Mouse (Mus musculus): ENCODE results near the gene Ovca2.
A peak's percentile ranks its signal among the peaks of the same experiment; 100 is the strongest.
"Not testable (repeated sequence)": the region's sequence is repeated elsewhere in the genome, so short reads cannot be mapped to it uniquely, and the experiment has no call there.

Gene Ovca2

DNA sequence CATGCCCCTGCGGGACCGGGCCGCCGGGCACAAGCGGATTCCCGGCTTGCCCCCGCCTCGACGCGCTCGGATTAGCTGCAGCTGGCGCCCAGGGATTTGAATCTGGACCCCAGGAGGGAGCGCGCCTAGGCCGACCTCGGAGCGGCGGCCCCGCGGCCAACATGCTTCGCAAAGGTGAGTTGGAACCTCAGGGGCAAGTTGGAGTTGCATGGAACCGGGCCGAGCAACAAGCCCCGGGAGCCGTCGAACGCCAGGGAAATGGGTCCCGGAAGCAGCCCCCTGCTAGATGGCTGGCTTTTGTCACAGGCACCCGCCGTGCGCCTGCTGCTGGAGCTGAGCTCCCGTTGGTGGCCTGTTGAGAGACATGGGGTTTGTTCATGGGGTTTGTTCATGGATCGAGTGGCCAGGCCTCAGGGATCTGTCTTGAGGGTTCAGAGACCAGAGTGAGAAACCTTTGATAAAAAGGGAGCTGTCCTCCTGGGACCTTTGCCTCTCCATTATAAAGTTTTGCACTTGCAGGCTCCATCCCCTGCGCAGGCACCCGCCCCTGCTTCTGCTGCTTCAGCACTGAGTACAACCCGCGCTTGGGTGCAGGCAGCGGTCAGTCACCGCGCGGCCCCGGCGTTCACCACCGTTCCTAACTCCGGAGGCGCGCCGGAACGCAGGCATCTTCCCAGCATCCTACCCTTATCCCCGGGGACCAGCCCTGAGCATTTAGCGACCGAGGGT, 15.7 kb upstream of the Ovca2 start:
- DNase-seq = peak; percentile 47

DNA sequence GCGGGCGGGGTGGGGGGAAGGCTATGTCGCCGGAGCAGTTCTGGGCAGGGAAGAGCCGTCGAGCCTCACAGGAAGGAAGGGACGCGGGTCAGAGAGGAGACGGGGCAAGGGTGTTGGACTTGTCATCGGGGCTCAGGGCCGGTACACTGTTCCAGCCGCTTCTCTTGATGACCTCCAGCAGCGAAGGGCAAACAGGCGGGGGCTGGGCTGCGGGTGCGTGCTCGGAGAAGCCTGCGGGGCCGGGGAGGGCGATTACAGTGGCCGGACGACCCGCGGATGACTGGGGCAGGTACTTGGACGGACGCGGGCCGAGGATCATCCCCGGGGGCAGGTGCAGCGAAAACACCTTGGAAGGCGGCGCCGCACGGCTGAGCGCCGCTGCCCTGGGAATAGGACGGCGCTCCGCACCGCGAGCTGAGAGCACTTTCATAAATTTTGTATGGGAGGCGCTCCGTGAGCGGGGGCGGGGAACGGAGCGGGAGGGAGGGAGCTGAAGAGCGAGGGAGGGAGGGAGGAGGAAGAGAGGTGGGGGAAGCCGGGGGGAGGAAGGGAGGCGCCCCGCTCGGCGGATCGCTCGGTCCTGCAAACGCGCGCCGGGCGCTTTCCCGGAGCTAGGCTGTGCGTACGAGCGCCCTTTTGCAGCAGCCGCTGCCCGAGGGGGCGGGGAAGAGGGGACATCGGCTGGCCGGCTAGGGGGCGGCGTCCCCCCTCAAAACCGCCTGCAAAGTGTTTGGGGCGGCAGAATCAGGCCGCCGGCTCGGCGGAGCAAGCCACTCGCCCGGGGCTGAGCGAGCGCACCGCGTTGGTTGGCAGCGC, 14.8 kb upstream of the Ovca2 start, which contains the start of gene Rtn4rl1:
Gene Rtn4rl1, plus strand, starts transcription at position 528 of the 816 bp plus-strand sequence.
- peak; percentile 65 for DNase-seq

DNA sequence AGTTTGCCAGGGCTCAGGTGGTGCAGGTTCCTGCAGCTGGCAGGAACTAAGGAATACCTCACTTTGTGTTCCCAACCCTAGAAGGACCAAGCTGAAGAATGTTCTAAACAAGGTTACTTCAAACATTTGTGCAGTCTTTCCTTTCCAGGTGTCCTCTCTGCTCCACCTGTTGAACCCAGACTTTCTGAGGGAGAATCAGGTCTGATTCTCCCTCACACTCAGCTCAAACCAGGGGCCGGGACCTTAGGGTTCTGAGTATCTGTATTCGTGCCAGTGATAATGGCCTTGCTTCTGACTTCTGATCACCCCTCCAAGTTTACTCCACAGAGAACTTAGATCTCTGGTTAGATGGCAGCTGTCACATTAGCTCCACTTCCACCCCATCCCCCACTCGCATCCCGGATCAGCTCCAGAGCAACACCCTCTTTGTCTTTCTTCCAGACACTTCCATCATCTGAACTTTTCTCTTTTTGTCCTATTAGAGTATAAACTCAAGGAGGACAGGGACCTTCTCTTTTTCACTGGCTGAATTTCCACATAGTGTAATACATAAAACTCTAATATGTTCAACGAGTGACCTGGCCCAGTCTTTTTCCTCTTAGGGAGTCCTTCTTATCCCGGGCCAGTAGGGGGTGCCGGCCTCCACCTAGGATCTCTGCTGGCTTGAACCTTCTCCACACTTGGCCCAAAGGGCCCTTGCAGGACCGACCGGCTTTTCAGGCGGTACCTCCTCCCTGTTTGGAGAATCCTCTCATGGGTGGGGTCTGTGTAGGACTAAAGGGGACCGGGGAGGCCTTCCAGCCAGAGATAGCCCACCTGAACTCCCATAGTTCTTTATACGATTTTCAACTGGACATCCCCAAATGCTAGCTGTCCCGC, 13.9 kb upstream of the Ovca2 start:
- peak; percentile 83 for DNase-seq

DNA sequence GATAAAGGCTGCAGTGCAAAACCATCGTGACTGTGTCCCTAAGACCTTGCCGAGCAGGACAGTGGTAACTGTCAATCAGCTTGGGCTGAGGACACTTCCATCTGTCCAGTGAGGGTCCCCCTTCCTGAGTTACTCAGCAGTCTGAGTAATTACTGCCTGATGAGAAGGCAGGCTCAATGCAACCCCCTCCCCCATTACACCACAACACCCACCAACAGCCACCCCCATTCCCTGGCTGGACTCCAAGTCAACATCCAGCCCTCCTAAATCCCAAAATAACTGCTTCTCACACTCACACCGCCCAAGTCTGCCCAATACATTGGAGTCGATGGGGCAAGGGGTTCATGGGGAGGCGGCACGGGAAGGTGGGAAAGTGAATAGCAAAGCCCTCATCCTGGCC, 13.2 kb upstream of the Ovca2 start:
- DNase-seq = no peak

DNA sequence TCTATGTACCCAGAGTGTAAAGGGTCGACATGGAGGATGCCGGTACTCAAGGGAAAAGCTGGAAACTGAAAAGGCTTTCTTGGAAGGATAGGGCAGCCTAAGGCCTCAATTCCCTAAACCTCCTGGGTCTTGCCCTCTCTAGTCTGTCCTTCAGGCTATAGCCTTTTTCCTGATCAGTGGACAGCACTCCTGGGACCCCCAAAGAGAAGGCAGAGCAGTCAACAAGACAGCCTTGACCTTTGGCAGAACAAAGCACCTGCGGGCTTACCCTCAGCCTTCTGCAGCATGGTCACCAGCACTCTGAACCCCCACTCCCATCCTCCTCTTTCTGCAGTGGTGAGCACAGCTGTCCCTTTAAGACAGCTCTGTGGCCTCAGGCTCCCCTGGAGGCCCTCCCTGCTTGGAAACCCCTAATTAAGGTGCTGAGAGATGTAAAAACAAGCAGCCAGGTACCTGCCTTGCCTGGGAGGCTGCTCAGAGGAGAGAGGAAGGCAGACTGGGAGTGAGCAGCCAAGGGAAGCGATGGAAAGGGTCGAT, 12.3 kb upstream of the Ovca2 start, which contains the start of gene Dph1:
Gene Dph1, minus strand, starts transcription at position 337 of the 537 bp plus-strand sequence.
- DNase-seq = no peak

DNA sequence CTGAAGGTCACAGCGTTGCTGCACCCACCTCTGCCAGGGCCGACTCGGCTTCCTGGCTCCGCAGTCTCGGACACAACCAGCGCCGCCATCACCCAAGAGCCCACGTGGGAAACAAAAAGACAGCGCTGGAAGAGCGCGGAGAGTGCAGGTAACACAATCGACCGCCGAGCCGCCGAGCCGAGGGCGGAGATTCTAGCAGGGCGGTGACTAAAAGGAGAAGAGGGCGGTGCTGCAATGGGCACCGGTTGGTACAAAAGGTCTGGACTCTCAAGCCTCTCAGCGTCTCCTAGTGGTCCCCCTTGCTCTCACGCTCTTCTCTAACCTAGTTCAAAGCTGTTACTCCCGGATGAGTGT, 11.7 kb upstream of the Ovca2 start:
- DNase-seq = peak; percentile 95

DNA sequence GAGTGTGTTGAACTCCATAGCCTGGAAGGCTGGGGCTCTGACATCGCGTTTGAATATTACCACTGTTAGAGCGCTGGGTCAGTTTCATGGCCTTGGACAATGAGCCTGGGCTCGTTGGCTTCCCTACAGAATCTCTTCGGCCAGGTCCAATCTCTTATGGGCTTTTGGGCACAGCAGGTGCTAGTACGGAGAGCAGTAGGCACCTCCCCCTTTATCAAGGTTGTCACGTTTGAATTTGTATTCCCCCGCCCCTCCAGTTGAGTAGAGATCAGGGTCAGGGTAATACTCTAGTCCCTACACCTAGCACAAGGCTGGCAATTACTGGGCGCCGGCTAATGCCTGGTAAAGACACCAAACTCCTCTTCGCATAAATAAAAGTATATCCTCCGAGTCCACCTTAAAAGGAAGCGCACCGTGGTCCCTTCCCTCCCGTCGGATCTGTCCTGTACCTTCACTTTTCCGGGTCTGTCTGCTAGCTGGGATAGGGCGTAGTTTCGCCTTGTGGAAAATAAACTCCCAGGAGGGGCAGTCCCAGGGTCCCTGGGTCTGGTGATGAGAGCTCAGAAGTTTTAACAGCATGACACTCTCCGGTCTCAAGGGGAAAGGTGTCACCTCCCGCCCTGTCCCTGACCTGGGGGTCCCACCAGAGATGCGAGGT, 11.2 kb upstream of the Ovca2 start:
- DNase-seq = no peak

DNA sequence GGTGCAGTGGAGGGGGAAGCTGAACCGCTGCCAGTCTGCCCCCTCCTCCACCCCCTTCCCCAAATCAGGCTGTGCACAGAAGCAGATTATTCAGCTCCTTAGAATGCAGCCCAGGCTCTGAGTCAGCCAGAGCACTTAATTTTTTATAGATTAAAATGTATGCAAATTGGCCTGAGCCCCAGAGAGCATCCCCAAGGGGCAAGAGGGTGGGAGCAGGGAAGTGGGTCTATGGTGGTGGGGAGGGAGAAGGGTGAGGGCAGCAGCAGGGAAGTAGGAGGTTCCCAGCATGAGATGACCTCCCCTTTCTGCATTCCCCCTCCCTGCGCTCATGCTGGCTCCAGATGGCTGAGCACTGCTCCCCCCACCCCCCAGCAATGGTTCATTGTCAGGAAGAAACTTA, 6.4 kb upstream of the Ovca2 start:
- DNase-seq = no peak

DNA sequence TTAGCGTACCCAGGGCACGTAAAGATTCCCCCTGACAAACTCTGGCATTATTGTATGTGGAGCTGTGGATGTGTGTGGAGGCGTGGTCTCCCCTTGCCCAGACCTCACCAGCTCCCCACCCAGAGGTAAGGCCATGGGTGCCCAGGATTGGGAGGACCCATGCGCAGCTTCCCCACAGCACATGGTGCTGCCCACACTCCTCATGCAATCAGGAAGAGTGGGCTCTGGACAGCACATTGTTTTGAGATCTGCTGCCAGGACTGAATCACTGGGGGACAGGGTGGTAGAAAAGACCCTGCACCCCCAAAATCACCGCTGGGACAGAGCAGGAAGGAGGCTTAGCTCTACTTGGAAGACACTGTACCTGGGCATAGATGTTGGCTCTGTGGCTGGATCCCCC, 5.9 kb upstream of the Ovca2 start:
- DNase-seq = no peak

DNA sequence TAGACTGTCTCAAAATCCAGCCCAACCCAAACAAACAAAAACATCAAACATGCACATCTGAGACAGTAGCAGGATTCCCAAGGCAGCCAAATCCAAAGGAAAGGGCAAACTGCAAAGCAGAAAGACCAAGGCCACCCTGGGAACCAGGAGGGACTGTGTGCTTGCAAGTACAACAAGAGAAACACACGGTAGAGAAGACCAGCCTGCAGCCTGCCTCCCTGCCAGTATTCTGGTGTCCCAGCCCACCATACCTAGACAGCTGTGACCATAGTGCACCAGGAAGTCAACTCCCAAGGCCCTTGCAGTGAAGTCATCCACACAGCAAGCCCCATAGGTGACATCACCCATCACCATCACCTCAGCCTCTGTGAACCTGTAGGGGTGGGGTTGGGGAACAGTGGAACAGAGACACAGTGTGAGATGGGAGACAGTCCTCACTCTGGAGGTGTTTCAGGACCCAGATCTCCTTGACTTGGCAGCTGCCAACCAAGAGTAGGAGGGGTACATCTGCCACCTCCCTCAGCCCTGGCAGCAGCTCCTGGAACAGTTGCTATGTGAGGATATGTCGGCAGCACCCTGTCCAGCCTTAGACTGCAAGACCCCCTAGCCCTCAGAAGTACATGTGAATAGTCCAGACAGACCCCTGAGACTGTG, 5.4 kb upstream of the Ovca2 start:
- DNase-seq = no peak

DNA sequence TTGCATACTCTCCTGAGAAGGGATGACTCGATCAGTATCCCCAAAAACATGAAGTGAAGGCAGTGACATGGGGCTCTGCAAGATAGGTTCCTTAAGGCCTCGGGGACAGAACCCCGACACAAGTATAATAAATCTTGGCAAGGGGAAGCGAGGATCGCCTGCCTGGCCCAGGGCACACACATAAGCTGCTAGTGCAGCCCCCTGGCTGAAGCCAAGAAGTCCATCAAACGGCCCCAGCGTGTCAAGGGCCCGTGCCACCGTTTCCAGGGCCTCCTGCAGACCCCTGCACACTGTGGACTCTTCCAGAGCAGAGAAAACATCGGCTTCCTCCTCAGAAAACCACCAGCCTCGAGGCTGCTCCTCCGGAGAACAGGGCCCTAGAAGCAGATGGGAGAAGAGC, 624 bp downstream of the Ovca2 start:
- no peak for DNase-seq

DNA sequence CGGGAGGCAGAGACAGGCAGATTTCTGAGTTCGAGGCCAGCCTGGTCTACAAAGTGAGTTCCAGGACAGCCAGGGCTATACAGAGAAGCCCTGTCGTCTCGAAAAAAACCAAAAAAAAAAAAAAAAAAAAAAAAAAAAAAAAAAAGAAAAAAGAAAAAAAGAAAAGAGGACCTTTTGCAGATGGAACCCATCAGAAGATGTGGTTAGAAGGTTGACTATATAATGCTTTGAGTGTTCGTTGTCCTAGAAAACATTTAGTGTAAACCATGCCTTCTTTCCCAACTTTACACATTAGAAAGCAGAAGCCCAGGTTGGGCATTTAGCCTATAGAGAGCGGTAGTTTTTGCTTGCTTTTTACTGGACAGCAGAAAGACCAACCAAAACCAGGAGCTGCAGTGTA, 4.1 kb downstream of the Ovca2 start:
- DNase-seq = not testable (repeated sequence)

DNA sequence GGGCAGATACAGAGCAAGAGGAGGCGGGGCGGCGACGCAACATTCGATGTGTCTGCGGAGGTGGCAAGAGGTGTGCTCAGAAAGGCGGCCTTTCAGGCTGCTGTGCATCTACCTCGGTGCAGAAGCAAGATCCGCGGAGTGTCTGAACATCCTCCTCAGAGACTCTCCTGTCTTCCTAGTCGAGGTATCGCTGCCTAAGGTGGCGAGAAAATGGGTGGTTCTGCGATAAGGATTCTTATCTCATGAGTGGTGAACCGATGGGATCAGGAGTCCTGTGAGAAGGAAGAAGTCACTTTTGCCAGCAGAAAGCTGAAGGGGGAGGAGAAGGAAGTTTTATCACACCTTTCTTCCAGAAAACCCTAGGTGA, 4.9 kb downstream of the Ovca2 start:
- no peak for DNase-seq

DNA sequence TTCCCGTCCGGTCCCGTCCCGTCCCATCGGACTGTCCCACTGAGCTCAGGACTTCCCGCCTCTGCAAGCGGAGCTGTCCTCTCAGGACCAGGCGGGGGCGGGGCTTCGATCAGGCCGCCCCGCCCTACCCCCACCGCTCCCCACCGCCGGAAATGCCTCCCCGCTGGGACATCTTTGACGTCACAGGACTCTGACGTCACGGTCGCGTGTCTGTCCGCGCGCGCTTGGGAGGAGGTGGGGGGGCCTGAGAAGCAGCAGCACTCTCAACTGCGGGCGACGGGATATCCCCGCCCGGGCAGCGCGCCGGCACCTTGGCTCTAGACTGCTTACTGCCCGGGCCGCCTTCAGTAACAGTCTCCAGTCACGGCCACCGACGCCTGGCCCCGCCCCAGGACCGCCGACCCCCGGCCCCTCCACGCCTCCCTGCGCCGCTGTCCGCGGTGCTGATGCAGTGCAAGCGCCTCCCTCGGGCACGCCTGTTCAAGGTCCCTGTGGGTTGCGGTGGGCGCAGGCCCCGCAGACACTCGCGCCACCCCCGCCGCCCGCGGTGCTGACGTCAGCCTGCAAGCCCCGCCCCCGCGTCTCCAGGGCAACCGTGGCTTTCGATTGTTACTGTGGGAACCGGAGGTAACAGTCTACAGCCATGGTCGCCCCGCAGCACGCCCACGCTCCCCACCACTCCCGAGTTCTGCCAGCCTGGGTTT, 5.4 kb downstream of the Ovca2 start:
- peak; percentile 91 for DNase-seq

DNA sequence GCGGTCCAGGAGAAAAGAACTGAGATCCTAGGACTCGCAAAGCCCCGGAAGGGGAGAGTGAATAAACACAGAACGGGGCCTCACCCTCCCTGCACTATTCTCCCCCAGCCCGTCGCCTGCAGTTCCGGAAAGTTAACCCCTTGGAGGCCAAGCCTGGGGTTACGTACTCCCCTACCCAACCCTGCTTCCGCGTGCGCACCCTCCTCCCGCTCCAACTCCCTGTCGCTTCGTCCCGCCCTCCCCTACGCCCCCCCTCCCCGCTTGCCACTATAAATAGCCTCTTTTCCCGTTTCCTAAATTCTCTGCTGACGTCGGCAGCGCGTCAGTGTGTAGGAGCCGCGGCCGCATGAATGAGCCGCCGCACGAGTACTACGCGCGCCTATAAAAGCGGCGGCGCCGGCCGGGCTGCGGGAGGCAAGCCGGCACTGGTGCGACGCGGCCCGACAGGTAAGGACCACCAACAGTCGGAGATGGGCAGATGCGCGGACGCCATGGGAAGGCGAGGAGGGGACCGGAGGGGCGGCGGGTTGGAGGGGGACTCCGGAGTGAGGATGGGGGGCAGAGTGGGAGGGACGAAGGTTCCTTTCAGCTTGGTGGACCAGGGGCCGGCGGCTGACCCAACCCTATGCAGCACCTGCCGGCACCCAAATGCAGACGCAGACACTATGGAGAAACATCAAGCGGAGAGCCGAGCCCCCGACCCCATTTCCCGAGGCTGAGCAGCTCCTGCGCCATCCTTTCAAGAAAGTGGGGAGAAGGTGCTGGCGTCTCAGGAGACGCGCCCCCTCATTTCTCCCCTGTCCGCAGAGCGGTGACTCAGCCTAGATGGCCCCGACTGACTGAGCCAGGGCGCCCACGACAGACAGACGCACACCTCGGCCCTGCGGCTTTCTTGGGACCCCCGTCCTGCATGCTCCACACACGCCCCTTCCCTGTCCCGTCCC, 6.2 kb downstream of the Ovca2 start:
- peak; percentile 76 for DNase-seq

DNA sequence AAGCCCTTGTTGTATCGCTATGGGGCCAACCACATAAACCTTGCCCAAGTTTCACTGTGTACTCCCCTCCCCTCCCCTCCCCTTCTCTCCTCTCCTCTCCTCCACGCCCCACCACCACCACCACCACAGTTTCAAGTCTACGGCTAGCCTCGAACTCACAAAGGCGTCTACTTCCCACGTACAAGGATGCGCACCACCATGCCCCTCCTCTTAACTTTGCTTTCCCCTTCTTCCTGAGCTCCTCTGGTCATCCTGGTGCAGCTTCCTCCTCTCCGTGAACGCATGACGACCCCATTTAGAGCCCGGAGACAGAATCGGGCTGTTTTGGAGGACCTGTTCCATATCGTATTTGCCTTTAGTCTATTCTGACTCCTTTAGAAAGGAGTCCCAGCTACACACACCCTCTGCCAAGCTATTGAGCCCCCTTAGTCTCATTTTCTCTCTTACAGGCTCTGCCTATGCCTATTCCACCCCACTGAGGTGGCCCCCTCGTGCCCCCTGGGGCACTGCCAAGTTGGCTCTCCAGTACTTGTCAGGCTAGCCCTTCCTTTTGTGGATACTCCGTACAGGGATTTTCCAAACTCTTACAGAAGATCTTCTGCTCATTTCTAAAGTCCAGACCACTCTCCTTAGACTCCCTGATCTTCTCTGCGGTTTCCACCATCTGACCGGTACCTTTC, 7.3 kb downstream of the Ovca2 start:
- DNase-seq = no peak

DNA sequence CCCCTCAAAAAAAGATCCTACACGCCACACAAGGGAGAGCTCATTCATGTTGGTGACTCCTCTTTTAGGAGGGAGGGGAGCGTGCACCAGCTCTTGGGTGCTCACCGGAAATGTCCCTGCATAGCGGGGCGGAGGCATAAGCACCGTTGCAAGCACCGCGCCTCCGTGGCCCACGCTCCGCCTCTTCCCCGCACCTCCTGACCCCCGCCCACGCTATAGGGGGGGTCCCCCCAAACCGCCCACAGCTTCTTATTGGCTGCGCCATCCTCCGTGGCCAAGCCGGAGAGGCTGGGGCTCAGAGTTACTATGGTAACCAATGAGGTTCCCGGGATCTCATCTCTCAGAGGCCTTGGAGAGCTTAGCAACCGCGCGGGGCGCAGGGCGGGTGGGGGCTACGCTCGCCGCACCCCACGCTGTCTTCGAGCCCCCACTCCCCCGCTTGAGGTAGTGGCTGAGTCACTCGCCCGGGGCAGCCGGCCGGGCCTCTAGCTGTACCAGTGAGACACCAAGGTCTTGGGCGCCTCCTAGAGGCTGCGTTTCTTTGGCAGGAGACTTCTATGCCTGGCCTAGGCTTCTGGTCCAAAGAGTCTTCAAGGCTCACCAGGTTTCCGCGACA, 8.4 kb downstream of the Ovca2 start:
- DNase-seq = peak; percentile 93

DNA sequence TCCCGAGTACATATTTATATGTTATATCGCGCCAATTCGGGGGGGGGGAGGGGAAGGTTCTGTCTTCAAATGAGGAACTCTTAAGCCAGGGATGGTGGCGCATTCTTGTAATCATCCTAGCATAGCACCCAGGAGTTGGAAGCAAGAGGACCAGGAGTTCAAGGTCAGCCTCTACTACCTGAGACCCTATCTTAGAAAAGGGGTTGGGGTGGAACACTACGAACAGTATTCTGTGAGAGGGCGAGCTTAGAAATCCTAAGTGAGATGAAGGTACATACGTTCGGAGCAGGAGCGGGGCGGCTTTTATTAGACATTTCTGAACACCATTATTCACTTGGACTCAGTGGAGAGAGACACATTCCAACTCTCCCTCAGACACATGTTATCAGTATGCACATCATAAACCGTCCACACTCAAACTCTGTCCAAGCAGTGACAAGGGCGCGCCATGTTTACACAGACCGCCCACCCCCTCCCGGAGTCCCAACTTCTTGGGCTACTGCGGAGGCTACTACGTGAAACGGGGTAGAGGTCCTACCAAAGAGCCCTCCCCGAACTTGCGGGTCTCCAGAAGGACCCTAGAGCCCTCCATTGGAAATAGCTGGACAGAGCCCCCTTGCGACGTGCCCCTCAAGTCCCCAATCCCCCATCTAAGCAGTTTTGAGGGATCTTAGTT, 9.1 kb downstream of the Ovca2 start, which contains the start of gene Hic1:
Gene Hic1, minus strand, starts transcription at position 115 of the 676 bp plus-strand sequence.
- DNase-seq = no peak
